Mouse (Mus musculus) liver, embryonic 15.5 days (tissue): Measurements from ENCODE around the gene Tmem184b. TPM values are rescaled to one million over a fixed set of nuclear protein-coding genes. Genes with fewer than 3 reads are reported as not detected.
A peak's percentile ranks its signal among the peaks of the same experiment; 100 is the strongest.

Experiments used
- ATAC-seq: fragments of 200-750 bp; cut with Nextera tagmentation; 2 replicates; pipeline ENCODE4 v1.8.0; 2017; ENCODE audit warnings: moderate number of reproducible peaks, mild to moderate bottlenecking, moderate library complexity; ENCODE audit not compliant: insufficient read depth
- H3K27ac ChIP-seq: fragments of 300-500 bp; sonication (generic); replicated peaks from 2 replicates; pipeline ENCODE4 v1.5.1; 2015; ENCODE audit warnings: mild to moderate bottlenecking, inconsistent platforms
- H3K27me3 ChIP-seq: fragments of 300-500 bp; sonication (generic); 2 replicates; pipeline ENCODE4 v1.6.1; 2015; ENCODE audit warnings: mild to moderate bottlenecking, inconsistent platforms
- H3K36me3 ChIP-seq: fragments of 300-500 bp; sonication (generic); replicated peaks from 2 replicates; pipeline ENCODE4 v1.6.1; 2015; ENCODE audit warnings: moderate library complexity, mild to moderate bottlenecking, inconsistent platforms
- H3K4me1 ChIP-seq: fragments of 300-500 bp; sonication (generic); replicated peaks from 2 replicates; pipeline ENCODE4 v1.6.1; 2015; ENCODE audit warnings: inconsistent platforms
- H3K4me2 ChIP-seq: fragments of 300-500 bp; sonication (generic); 2 replicates; pipeline ENCODE4 v1.6.1; 2015; ENCODE audit warnings: moderate library complexity, mild to moderate bottlenecking, inconsistent platforms
- H3K4me3 ChIP-seq: fragments of 300-500 bp; sonication (generic); replicated peaks from 2 replicates; pipeline ENCODE4 v1.5.1; 2015; ENCODE audit warnings: mild to moderate bottlenecking, inconsistent platforms
- H3K9ac ChIP-seq: fragments of 300-500 bp; sonication (generic); 2 replicates; pipeline ENCODE4 v1.6.1; 2015; ENCODE audit warnings: moderate library complexity, mild to moderate bottlenecking, inconsistent platforms
- H3K9me3 ChIP-seq: fragments of 300-500 bp; sonication (generic); replicated peaks from 2 replicates; pipeline ENCODE4 v1.6.1; 2016; ENCODE audit warnings: inconsistent platforms
- WGBS: fragments of 180-500 bp; shearing (Covaris S2); methylation state at CpG from one replicate; pipeline ENCODE4 v1.1.7; 2015; ENCODE audit warnings: mixed read lengths; ENCODE audit not compliant: insufficient replicate concordance; 5-methylcytosine and 5-hydroxymethylcytosine counted together
- polyA plus RNA-seq: library from polyadenylated mRNA; unstranded; fragments of >200 nt; fragmentation: Nextera tagmentation; extraction: Ambion mirVana; gene quantifications from 2 replicates; pipeline ENCODE4 v1.2.1, GENCODE M21; 2015

The Tmem184b gene
- polyA plus RNA-seq, 1 experiment from 2014 or later = 11.7 TPM

DNA sequence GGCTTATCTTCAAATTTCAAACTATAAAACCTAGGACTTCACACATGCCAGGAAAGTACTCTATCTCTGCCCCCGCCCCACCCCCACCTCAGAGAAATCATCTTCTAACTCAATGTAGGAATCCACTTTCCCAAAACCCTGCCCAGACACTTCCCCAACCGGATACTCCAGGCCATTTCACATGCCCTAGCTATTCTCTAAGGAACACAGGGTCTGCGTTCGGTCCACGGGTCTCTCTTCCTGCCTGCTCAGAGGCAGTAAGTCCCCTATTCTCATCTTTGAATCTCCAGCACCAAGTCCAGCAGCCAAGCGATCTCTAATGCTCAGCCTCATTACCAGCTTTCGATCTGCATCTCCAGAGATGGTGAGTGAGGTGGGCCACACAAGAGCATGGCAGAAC lies 23.7 kb downstream of the Tmem184b start:
- Histone ChIP-seq H3K4me2 (no peak overlapping the region), H3K36me3 (0 out of 2 replicates have a peak, but pooled peaks cover 9% of the 10 kb centered on the region), H3K27ac (no peak overlapping the region), H3K9ac (no peak overlapping the region), H3K4me3 (no peak overlapping the region), H3K4me1 (no peaks in the 10 kb centered on the region), H3K9me3 (no peaks in the 10 kb centered on the region), H3K27me3 (no peaks in the 10 kb centered on the region)
- no peak for ATAC-seq
- WGBS = 72% methylated on average over 7 of the region's 7 CpGs

DNA sequence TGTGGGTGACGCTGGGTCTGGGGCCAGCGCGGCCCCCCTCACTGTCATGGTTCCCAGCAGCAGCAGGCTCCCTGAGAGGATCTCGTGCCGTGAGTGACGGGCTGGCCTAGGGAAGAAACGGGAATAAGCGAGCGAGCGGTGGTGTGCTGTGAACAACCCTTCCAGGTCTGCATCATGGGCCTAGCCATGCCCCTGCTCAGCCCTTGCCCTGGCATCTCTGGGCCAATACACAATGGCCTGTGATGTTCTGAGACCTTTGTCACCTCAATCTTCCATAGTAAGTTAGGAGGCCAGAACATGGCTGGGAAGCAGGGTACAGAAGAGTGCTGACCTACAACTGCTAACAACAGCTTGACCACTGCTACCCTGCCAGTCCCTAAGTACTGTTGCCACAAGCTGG lies 24.8 kb downstream of the Tmem184b start:
- Histone ChIP-seq H3K9ac (no peak overlapping the region), H3K4me2 (no peak overlapping the region), H3K9me3 (no peaks in the 10 kb centered on the region), H3K27me3 (no peaks in the 10 kb centered on the region), H3K4me3 (no peak overlapping the region), H3K27ac (no peak overlapping the region), H3K36me3 (0 out of 2 replicates have a peak, but pooled peaks cover 16% of the 10 kb centered on the region), H3K4me1 (no peaks in the 10 kb centered on the region)
- WGBS = 90% methylated on average over 10 of the region's 10 CpGs
- no peak for ATAC-seq

DNA sequence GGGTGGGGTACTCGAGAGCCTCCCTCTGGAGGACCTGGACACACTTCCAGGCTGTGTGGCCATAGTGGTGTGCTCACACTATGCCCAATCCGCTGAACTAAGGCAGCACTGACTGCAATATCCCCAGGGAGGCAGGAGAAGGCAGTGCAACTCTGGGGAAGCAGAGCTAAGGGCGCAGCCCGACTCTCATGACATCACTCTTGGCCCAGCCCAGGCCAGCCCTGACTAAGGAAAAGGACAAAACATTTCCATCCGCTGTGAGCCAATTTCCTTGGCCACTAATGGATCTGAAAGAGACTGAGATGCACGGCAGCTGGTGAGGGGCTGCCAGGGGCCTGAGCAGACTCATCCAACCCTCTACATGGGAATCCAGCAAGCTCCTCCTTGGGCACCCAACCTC lies 25.7 kb downstream of the Tmem184b start:
- H3K27ac ChIP-seq = no peak overlapping the region
- H3K9ac ChIP-seq = no peak overlapping the region
- no peak overlapping the region for H3K4me3 ChIP-seq
- 69% methylated on average over 6 of the region's 6 CpGs for WGBS
- H3K4me1 ChIP-seq = no peaks in the 10 kb centered on the region
- H3K4me2 ChIP-seq = no peak overlapping the region
- H3K36me3 ChIP-seq = 0 out of 2 replicates have a peak, but pooled peaks cover 23% of the 10 kb centered on the region
- ATAC-seq = no peak
- no peaks in the 10 kb centered on the region for H3K9me3 ChIP-seq
- no peaks in the 10 kb centered on the region for H3K27me3 ChIP-seq

DNA sequence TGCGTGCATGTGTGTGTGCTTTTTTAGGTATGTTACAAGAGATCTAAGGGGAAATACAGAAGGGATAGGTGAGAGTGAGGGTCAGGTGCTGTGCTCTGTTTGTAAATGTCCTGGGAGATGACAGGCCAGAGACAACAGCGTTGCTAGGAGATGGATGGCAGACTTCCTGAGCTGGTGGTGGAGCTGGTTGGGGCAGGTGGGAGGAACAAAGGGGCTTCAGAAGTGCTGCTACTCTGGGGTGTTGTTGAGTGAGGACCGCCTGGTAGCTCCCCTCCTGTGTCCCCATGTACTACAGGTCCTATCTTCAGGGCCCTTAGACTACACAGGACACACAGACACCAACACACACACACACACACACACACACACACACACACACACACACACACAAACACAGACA lies 28.6 kb downstream of the Tmem184b start:
- Histone ChIP-seq H3K27ac (no peak overlapping the region), H3K27me3 (no peaks in the 10 kb centered on the region), H3K9me3 (no peaks in the 10 kb centered on the region), H3K9ac (no peak overlapping the region), H3K36me3 (0 out of 2 replicates have a peak, but pooled peaks cover 23% of the 10 kb centered on the region), H3K4me1 (peaks cover 9% of the 10 kb centered on the region), H3K4me2 (no peak overlapping the region), H3K4me3 (no peak overlapping the region)
- 60% methylated on average over 3 of the region's 3 CpGs for WGBS
- no peak for ATAC-seq

DNA sequence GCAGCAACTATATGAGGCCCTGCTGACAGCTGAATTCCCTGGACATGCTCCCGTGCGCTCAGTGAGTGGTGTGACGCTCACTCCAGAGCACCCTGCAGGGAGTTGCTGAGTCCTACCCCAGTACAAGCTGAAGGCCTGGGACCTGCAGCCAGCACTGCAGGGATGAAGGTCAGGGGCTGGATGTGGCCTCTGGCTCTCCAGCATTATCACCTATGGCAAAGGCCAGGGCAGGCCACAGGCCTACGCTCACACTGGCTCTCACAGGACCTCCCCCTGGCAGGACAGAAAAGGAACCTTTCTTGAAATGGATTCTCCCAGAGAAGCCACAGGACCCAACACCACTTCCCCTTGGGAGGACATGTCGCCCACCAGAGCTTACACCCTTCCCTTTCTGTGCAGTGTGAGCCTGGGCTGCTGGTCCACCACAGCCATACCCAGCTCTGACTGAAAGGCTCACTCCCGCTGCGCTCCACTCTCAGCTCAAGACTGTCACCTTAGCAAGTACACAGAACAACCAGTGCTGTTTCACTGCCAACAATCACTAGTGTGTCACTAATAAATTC lies 33.0 kb downstream of the Tmem184b start:
- no peaks in the 10 kb centered on the region for H3K27me3 ChIP-seq
- H3K27ac ChIP-seq = 0 out of 2 replicates have a peak overlapping the region, but pooled peaks have one; percentile 14
- no peak overlapping the region for H3K4me3 ChIP-seq
- ATAC-seq = no peak
- 61% methylated on average over 7 of the region's 7 CpGs for WGBS
- peaks cover 24% of the 10 kb centered on the region for H3K4me1 ChIP-seq
- no peaks in the 10 kb centered on the region for H3K9me3 ChIP-seq
- no peak overlapping the region for H3K4me2 ChIP-seq
- H3K9ac ChIP-seq = no peak overlapping the region
- 0 out of 2 replicates have a peak, but pooled peaks cover 14% of the 10 kb centered on the region for H3K36me3 ChIP-seq

DNA sequence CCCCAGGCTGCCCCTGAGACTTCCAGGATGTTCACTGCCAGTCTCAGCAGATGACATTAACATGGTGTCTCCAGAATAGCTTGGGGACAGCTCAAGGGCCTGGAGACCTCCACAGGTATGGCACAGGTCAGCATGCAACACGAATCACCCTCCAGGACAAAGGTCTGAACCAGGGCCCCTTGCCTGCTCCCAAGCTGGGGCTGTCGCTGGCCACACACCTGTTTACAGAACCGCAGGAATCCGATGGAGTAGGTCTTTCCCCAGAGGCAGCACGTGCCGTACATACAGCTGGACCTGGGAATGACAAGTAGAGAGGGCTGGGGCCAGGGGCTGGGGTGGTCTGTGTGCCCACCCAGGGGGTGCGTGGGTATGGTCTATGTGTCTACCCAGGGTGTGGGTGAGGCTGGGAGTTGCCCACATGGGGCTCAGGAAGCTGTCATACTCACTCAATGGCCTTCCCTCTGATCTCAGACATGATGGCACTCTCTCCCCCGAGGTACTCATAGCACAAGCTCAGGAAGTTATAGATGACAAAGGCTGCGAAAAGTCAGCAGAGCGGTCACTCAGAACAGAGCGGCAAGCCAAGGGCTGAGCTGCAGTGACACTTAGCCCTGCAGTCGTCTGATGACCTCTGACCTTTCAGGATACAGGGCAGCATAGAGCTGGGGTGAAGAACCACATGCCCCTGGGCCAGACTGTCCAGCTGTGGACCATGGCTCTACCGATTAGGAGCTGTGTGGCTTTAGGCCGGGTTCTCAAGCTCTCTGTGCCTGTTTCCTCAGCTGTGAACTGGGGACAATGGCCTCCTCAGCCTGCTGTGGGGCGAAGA lies 33.7 kb downstream of the Tmem184b start:
- Histone ChIP-seq H3K4me1 (peaks cover 24% of the 10 kb centered on the region), H3K27me3 (no peaks in the 10 kb centered on the region), H3K36me3 (0 out of 2 replicates have a peak, but pooled peaks cover 14% of the 10 kb centered on the region), H3K9ac (no peak overlapping the region), H3K27ac (no peak overlapping the region), H3K9me3 (no peaks in the 10 kb centered on the region), H3K4me2 (no peak overlapping the region), H3K4me3 (no peak overlapping the region)
- 61% methylated on average over 15 of the region's 15 CpGs for WGBS
- peak; percentile 16; the same call in 1 of the 2 replicates for ATAC-seq

DNA sequence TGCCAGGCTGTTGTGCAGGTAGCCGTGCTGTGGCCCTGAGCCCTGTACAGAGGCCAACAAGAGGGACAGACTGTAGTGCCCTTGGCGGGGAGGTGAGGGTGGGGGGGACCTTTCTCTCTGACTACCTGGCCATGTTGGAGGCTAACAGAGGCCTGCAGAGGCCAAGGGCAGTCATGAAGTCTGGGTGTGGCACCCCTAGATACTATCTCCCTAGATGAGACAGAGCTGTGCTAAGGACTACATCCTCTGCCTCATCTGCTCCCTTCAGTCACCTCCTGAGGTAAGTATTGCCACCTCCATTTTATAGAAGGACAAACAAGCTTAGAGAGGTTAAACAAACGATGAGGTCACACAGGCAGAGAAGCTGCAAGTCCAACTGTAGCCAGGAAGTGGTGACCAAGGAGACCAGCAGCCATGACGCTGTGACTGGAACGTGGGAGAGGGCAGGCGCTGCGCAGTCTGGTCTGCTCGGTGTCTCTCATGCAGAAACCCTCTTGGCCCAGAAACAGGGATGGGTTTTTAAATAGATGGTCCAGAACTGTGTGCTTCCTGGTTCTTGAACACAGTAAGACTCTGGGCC lies 34.4 kb downstream of the Tmem184b start:
- 0 out of 2 replicates have a peak, but pooled peaks cover 17% of the 10 kb centered on the region for H3K36me3 ChIP-seq
- H3K4me3 ChIP-seq = no peak overlapping the region
- no peaks in the 10 kb centered on the region for H3K27me3 ChIP-seq
- ATAC-seq = peak; percentile 32; the same call in 1 of the 2 replicates
- peak overlapping the region; percentile 45; the same call in 1 of the 2 replicates for H3K27ac ChIP-seq
- no peak overlapping the region for H3K9ac ChIP-seq
- H3K4me2 ChIP-seq = no peak overlapping the region; the same call in 1 of the 2 replicates
- 66% methylated on average over 8 of the region's 8 CpGs for WGBS
- no peaks in the 10 kb centered on the region for H3K9me3 ChIP-seq
- H3K4me1 ChIP-seq = peaks cover 24% of the 10 kb centered on the region

DNA sequence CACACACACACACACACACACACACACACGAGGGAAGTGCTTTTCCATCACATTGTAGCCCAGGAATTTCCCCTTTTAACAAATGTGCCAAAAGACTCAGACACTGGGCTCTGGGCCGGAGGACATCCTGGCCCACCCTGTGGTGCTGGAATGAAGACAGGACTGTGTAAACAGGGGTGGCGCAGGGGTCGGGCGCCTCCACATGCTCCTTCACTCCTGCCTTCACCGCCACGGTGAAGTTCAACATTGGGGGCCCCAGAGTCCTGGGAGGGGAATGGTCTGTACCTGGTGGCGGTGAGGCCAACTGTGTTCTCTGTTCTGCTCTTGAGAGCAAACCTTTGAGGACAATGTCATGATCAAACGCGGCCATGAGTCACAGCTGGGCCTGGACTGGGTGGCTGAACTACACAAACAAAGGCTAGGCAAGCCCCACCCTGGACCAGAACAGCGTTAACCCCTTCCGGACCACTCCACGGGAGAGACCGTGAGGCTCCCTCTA lies 35.0 kb downstream of the Tmem184b start:
- Histone ChIP-seq H3K4me2 (no peak overlapping the region; the same call in 1 of the 2 replicates), H3K27ac (peak overlapping the region; percentile 45), H3K27me3 (no peaks in the 10 kb centered on the region), H3K4me3 (no peak overlapping the region), H3K9ac (no peak overlapping the region), H3K4me1 (peaks cover 24% of the 10 kb centered on the region), H3K9me3 (no peaks in the 10 kb centered on the region), H3K36me3 (0 out of 2 replicates have a peak, but pooled peaks cover 11% of the 10 kb centered on the region)
- 58% methylated on average over 14 of the region's 14 CpGs for WGBS
- ATAC-seq = peak; percentile 57; the same call in 1 of the 2 replicates

DNA sequence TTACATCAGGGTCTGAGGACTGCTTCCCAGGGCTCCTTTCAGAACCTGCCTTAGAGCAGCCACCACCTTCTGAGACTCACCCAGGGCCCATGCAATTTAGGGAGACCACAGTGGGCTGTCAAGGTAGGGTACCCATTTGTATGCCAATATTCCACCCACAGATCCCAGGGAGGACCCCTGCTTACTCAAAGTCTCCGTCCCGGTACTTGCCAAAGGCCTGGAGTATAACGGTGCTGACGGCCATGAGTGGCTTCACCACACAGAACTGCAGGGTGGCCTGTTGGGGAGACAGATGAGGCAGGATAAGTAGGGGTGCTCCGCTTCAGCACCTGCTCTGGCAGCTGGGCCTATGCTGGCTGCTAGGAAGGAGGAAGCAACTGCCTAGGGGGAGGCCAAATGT lies 37.0 kb downstream of the Tmem184b start:
- Histone ChIP-seq H3K4me1 (peaks cover 24% of the 10 kb centered on the region), H3K4me3 (no peak overlapping the region), H3K27me3 (no peaks in the 10 kb centered on the region), H3K9me3 (no peaks in the 10 kb centered on the region), H3K27ac (no peak overlapping the region), H3K36me3 (0 out of 2 replicates have a peak, but pooled peaks cover 9% of the 10 kb centered on the region), H3K4me2 (no peak overlapping the region), H3K9ac (no peak overlapping the region)
- 82% methylated on average over 5 of the region's 5 CpGs for WGBS
- no peak for ATAC-seq

DNA sequence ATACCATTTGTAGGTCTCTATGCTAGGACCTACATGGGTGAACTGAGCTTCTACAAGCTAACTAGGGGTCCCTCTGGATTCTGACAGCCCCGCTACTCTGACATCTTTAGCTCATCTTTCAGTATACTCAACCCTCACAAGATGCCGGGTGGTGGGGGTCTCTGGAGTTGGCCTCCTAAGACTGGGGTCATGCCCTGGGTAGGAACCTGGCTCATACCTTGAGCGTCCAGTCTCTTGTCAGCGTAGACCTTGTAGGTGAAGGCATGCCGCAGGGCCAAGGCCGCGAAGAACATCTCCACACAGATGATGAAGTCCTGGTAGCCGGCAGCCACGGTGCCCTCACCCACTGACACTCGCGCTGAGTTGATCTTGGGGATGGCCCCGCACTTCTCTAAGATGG lies 38.3 kb downstream of the Tmem184b start:
- Histone ChIP-seq H3K4me1 (peaks cover 26% of the 10 kb centered on the region), H3K4me2 (no peak overlapping the region), H3K27ac (no peak overlapping the region), H3K4me3 (no peak overlapping the region), H3K9ac (no peak overlapping the region), H3K9me3 (no peaks in the 10 kb centered on the region), H3K36me3 (0 out of 2 replicates have a peak, but pooled peaks cover 9% of the 10 kb centered on the region), H3K27me3 (no peaks in the 10 kb centered on the region)
- WGBS = 85% methylated on average over 12 of the region's 12 CpGs
- no peak for ATAC-seq

DNA sequence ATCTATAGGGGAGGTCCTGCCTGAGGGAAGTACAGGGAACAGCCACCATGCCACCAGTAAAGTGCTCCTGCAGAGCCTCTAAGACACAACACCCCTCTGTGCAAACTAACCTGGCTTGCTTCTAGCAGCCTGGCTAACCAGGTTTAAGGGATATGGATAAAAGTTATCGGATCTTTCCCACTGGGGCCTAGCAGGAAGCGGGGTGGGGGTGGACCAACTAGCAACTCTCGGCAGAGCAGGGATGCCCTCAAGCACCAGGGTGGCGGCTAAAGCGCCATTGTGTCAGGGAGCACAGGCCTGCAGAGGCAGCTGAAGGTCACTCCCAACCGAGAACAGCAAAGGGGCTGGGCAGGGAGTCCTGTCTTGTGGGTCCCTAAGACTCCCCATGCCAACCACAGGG lies 39.2 kb downstream of the Tmem184b start:
- ATAC-seq = no peak
- Histone ChIP-seq H3K9me3 (no peaks in the 10 kb centered on the region), H3K27ac (no peak overlapping the region), H3K4me1 (peaks cover 24% of the 10 kb centered on the region), H3K9ac (no peak overlapping the region), H3K27me3 (no peaks in the 10 kb centered on the region), H3K36me3 (0 out of 2 replicates have a peak, but pooled peaks cover 9% of the 10 kb centered on the region), H3K4me2 (no peak overlapping the region), H3K4me3 (no peak overlapping the region)
- WGBS = 82% methylated on average over 6 of the region's 6 CpGs
